Mouse (Mus musculus): ENCODE results near the gene Ubash3a.

Gene Ubash3a

DNA sequence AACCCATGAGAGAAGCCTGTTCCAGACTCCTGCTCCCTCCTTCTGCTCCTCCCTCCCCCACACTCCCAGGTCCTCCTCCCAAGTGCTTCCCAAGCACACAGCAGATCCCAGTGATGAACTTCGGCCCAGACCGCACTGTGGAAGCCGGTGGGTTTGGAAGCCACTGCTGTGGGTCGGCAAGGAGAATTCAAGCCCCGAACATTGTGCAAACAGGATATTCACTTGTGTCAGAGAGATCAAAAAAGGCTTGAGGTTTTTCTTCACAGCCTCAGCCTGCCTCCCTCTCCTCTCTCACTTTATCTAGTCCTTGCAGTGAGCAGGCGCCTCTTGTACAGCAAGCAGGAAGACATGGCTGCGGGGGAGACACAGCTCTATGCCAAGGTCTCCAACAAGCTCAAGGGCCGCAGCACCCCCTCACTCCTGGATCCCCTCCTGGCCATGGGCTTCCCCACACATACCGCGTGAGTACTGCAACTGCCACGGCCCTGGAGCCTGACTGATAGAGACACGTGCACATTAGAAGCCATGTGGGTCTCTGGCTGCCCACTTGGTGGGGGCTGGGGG is at the start of gene Ubash3a:
Gene Ubash3a (plus strand): TSS at position 103 of the 564 bp plus-strand sequence.
- peak in 1 of 2 experiments; percentile 32 for DNase-seq

DNA sequence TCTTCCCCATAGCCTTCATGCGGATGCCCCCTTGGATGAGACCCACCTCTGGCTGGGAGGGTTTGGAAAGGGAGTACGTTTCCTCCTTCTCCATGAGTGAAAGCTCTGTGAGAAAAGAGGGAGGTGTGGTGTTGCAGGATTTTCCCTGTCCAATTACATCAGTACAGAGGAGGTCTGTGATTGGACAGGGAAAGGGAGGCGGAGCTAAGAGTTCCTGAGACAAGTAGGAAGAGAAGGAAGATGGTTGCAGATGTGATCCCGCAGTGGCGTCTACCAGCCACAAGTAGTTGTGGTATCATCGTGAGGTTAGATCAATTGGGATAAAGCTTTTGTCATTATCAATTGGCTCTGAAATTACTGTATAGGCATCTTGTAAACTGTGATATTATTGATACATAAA is 49.8 kb upstream of the Ubash3a start:
- no peak for DNase-seq

DNA sequence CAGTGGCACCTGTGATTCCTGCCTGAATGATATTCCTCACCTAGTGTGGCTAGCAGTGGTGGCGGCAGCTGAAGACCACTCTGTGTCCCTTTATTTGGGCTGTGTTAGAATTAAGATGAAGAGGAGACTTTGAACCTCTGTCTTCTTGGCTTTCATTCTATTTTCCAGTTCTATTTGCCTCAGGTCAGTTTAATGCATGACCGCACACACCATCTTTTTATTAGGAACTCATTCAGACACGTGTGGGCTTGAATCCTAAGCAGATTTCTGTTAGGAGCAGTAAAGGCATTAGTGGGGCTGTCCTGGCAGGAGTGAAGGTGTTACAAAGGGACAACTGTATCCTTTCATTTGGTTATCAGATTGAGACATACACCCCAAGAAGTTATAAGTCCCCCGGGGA is 47.4 kb upstream of the Ubash3a start:
- DNase-seq, result no peak

DNA sequence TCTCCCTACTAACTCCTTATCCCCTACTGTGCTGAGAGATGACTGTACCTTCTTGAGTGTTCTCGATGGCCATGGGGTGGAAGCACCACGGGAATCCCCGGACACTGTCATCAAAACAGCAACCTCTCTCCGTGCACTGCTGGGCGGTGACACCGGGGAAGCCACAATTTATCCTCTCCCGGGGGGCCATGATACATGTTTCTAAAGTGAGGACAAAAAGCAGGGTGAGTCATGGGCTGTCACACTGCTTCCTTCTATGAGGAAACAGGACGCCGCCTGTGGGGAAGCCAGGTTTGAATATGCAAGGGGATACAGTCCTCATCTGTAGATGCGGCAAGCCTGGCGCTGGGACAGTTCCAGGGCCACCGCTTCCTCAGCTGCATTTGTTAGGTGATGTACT is 45.1 kb upstream of the Ubash3a start:
- peak; percentile 34 to 52 for DNase-seq

DNA sequence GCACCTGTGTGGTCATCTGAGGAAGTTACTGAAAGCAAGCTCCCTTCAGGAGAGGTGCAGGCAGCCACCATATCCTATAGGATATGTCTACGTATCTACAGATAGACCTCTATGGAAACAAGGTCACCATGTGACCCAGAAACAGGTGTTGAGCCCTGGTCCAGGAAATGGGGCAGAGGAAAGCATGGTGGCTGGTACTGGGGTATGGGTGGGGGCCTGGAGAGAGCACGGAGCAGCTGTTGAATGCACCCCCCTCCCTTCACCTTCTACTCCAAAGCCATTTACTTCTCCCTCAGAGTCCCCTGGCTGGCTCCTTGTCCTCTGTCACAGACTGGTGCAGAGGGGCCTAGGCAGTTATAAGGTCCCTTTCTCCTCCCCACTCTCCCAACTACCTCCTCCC is 43.9 kb upstream of the Ubash3a start:
- DNase-seq, result no peak

DNA sequence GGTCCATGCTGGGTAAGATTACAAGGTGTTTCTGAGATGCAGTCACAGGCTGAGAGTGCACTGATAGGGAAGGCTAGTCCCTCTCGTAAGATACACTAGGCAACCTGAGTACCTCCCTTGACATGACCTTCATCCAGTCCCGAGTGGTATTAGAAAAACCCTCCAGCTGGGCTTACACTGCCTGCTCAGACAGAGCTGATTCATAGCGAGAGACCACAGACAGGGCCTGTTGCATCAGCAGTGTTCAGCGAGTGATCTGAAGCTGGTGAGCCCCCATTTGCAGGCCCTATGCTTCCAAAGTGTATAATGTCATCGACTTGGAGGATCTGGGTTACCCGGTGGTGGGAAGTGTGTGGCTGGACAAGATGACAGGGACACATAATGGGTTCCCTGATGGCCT is 42.5 kb upstream of the Ubash3a start, which contains the start of gene Tff1:
Gene Tff1 (minus strand): TSS at position 151 of the 400 bp plus-strand sequence.
- DNase-seq, result no peak

DNA sequence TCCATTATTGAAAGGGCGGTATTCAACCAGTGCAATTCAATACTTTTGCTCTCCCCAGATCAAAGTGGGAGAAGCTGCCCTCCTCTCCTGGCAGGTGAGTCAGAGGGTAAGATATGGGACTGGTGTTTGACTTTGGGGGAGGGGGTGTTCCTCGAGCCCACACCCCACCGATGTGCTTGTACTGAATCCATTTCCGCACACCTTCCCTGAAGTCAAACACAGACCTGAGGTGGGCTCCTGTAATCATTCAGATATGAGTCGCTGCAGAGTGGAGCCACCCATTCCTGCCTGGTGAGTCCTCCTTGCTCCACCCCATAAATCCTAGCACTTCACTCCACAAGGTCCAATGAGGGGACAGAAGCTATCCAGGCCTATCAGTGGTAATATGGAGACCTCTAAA is 37.9 kb upstream of the Ubash3a start:
- no peak for DNase-seq

DNA sequence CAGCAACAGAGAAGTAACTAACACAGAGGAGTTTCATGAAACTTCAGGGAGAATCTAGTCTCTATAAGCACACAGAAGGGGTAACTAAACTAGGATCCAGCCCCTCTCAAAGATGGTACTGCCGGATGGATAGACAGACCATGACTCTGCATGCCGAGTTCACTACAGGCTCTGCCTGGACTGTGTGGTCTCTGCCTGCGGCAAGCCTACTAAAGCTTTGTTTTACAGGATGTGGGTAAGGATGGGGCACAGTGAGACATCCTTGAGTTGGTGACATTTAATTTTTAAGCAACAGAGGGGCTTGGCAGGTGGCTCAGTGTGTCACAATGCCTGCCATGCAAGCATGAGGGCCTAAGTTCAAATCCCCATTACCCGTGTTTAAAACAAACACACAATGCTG is 31.4 kb upstream of the Ubash3a start:
- no peak for DNase-seq

DNA sequence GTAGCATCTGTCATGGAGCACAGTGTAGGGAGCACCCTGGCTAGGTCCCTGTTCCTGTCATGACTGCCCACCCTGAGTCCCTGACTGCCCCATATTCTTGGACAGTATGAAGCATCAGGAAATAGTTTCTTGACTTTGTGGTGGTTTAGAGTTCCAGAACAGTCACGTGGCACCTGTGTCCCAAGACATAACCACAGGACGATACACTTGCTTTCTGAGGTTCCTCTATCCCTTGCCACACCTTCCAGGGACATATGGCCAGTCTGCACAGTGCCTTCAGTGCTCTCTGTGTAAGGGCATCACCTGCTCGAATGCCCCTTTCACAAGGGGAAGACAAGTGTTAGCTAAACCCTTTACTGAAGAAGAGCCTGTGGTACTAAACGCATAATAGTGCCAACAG is 26.2 kb upstream of the Ubash3a start:
- DNase-seq, result no peak

DNA sequence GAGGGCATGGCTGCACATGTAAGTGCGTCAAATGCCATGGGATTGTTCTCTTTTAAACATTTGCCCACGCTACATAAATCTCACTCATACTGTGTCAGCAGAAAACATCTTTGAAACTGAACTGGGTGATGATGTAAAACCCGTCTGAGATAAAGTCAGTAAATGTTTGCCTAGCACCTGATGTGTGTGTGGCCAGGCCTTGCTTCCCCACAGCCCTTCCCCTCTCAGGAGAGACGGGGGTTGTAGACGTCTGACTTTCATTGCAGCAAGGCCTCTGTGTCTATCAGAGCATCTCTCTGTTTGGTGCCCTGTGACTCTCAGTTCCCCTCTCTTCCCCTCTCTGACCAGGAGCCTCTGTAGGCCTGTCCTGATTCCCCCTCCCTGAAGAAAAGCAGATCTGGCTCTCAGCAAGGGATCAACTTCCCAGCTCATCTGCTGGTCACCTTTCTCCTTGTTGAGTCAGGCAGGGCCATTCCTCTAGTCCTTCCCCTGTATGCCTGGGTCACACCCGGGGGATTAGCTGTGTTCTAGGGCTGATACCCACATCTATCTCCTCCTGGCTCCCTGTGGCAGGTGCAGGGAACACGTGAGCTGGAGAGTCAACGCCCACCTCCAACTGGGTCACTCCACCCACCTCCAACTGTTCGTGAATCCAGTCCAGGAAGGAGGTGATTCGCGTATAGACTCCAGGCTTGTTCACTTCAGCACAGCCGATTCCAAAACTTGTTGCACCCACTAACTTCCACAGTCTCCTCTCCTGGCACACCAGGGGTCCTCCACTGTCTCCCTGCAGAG is 24.3 kb upstream of the Ubash3a start:
- no peak for DNase-seq

DNA sequence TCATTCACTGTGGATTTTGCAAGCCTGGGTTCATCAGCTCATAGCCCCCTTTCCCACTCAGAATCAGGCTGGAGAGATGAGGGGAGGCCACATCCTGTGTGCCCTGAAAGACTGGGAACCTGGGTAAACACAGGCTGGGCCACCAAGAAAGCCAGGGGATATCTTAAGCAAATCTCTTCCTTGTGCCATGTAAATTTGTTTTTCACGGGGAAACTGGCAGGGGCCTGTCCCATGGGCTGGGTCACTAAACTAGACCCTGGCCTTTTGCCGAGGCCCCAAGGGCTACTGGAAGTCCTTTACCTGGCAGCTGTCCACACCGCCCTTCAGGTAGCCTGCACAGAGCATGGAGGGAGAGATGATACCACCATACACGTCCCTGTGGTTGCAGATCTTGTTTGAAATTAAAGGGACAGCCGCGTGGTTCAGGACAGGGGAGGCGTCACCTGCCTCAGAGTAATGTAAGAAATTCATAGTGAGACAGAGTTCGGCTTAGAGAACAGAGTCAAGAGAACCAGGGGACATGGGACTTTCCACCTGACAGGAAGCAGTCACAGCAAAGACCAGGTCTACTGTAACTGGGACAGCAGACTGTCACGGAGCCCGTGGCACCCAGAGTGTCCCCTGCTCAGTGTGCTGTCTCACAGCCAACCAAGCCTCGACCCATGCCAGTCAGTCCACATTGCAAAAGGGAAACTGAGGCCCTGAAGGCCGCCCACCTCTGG is 23.2 kb upstream of the Ubash3a start:
- peak in 1 of 2 experiments; percentile 30 for DNase-seq

DNA sequence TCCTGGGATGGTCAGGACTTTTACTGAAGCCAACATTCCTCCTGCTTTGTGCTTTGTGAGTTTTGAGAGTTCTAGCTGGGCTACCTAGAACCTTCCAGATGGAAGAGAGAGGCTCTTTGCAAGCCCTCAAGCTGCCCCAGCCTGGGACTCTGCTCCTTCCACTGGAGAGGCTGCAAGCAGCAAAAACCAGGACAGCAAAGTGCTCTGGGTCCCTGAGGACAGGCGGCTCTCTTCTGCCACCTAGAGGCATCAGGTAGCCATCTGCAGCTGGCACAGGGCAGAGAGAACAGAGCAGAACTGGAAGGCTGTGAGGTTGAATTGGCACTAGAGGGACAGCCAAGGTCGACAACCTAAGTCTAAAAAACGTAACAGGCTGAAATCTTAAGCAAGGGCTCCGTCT is 20.3 kb upstream of the Ubash3a start:
- DNase-seq, result peak; percentile 83 to 87

DNA sequence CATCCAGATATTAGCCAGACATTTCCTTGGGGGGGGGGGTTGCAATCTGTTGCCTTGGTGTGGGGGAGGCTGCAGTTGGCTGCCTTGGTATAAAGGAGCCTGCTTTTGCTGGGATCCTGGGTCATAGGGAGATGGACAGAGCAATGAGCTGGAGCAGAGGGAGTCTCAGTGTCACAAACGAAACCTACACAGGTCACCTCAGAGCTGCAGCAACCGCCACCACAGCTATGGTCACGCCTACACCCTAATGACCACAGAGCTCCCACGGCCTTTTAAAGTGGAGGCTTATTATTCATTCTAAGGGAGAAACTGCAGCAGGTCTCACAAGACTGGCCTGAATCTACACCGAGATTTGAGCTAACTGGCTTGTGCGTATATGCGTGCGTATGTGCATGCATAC is 15.8 kb upstream of the Ubash3a start:
- DNase-seq, result peak in 1 of 2 experiments; percentile 18

DNA sequence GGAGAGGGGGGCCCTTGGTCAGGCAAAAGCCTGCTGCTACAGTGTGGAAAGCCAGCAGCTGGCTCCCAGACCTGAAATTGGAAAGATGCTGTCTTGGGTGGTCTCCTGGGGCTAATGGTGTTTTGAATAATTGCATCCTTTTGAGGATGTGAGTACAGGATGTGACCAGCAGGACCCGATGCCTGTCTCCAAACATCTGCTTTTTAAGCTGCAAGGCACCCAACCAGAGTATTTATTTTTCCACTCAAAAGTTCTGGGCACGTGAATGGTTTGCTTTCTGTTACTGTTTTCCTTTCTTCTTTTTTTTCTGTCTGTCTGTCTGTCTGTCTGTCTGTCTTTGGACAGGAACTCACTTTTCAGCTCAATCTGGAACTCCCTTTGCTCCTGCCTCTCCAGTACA is 15.0 kb upstream of the Ubash3a start:
- no peak for DNase-seq

DNA sequence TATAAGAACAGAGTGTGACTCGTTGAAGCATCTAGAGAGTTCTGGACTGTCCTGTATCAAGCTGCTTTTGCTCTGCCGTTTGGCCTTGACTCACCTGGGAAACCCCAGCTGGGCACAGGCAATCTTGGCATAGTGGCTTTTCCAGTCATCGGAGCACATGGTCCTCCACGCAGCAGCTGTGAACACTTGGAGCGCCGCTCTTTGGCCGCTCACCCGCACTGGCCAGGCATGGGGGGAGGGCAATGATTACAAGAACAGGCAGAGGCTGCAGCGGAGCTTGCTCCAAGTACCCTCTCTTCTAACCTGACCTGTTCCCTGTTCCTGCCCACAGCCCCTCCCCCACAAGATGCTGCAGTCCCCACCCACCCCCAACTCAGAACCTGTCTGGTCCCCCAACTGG is 14.3 kb upstream of the Ubash3a start:
- DNase-seq, result peak in 1 of 2 experiments; percentile 26

DNA sequence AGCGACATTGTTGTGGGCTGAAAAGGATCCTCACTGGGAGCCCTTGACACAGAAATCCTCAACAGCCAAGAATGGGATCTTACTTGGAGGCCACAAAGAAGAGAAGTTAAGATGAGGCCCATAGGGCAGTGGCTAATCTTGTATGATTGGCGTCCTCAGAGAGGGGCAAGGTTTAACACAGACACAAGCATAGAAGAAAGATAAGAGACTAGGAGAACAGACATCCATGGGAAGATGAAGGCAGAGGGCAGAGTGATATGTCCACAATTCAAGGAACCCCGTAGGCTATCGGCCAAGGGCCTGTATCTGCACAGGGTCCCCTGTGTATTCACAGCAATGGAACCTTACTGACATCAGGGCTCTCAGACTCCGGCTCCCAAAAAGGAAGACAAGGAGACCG is 12.5 kb upstream of the Ubash3a start:
- no peak for DNase-seq

DNA sequence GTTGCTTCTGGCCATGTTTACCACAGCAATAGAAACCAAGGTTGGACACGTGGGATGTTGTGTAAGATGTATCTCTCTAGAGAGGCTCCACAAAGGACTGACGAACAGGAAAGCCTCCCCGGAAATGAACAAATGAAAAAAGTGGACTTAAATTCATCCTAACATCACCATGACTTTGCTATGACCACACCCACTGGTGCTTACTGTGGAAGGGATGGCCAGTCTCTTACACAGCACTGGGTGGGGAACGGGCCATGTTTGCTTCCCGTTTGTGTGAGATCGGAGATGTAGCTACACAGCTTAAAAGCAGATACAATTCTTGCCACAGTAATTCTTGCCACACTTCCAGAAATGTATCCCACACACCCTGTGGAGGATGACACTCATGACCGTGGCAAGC is 11.4 kb upstream of the Ubash3a start:
- no peak for DNase-seq

DNA sequence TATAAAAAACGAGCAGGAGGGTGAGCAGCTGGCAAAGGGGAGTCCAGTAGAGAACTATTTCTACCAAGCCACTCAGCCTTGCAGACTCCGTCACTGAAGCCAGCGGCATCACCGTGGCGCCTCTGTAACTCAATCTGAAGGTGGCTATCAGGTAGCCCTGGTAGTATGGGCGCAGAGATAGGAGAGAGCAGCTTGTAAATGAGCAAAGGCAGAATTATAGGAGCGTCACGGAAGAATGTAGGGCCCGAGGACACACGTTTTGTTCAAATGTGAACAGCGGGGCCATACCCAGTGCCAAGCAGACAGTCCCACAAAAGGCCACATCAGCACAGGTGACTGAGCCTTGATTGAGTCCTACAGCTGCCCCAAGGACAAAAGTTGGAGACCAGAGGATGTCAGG is 8.8 kb upstream of the Ubash3a start, which contains the start of gene Tmprss3:
Gene Tmprss3 (minus strand): TSS at position 101 of the 400 bp plus-strand sequence.
- DNase-seq, result no peak

DNA sequence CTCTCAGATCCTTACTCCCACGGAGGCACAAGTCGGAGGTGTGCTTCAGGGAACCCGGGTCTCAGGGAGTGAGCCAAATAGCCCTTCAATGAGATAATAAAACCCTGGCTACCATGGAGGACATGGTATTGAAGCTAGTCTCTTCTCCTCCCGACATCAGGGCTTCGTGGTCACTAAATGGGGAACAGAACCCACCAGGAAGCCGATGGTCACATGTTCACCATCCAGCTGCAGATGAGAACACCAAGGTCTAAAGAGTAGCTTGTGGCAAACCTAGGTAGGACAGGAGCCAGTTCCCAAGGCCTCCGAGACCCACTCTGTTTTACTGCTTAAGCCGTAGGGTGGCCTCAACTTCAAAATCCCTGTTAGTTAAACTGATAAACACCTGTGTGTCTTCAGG is 981 bp downstream of the Ubash3a start:
- DNase-seq, result no peak

DNA sequence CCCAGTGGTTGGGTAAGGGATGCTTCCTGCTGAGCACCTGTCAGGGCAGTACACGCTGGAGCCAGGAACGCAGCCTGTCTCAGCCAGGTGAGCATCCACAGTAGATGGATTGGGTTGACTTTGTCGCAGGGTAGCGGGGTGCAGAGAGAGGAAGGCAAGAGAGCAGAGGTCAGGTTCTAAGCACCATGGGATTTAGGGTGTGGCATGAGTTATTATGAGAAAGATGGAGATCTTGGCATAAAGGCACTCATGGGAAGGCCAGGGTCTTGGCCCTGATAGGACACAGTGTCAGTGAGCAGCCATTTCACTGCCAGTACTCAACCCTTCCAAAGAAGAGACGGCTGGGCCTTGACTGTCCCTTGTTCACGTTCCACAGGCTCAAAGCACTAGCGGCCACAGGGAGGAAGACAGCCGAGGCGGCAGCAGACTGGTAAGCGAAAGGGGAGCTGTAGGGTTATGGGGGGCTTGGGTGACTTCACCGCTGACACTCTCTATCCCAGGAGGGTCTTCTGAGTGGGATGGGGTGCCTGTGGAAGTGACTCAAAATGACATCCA is 1.8 kb downstream of the Ubash3a start:
- no peak for DNase-seq

DNA sequence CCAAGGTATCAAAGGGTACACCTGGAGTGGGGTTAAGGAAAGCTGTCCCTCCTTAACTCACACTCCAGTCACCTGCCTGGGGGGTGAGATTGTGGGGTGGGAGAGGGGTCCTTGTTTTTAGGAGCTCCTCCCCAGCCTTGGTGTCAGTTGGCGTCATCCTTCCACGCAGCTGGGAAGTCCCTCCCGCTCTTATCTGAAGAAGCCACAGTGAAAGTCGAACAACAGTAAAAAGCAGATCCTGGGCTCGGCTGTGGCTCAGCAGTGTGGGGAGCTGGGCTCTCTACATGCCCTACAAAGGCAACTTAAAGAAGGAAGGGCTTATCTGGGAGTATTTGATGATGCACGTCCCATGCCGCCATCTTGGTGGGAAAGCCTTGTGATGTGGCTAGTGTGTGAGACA is 2.6 kb downstream of the Ubash3a start:
- no peak for DNase-seq

DNA sequence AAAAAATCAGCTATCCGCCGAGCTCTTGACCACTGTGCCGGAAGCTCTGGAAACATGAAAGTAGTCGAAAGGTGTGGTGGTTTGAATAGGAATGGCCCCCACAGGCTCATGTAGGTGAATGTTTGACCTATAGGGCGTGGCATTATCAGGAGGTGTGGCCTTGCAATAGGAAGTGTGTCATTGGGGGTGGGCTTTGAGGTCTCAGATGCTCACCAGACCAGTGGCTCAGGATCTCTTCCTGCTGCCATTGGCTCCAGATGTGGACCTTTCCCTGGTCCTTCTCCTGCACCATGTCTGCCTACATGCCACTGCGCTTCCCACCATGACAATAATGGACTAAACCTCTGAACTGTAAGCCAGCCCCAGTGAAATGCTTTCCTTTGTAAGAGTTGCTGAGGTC is 4.2 kb downstream of the Ubash3a start:
- DNase-seq, result no peak

Measured in kidney, postnatal 4 days (tissue).